Comparison of ENCODE assay signal across 23 mouse cellular contexts in genomic region chr2:18842527-18842926, GRCm38 (mm10).
DNase-seq lines count a peak whose midpoint lies in the region; ATAC-seq lines count a peak whose summit lies in the region.
"Had no signal": no experiment of that assay in that cellular context is flagged by ENCODE, and none has a peak within 500 bp of the region (broad histone marks: within the 10 kb centered on the region; RNA-seq: fewer than 3 reads in every experiment).

No protein-coding gene starts in this region.

- 73% methylated on average over 6 of the region's 6 CpGs for WGBS in embryonic facial prominence, embryonic 11.5 days
- 56% methylated on average over 6 of the region's 6 CpGs for WGBS in limb, embryonic 11.5 days
- WGBS in midbrain, embryonic 10.5 days: 90% methylated on average over 6 of the region's 6 CpGs
- 96% methylated on average over 6 of the region's 6 CpGs for WGBS in midbrain, embryonic 16.5 days

- no peaks in the 10 kb centered on the region for H3K36me3 ChIP-seq in embryonic facial prominence, embryonic 11.5 days (replicated peaks; ENCODE audit: control insufficient read depth, insufficient read depth, low read depth, low read length)
- H3K36me3 ChIP-seq in limb, embryonic 11.5 days (ENCODE audit: control insufficient read depth, insufficient read depth, low read length): no peaks in the 10 kb centered on the region
- peaks cover 4% of the 10 kb centered on the region; the same call in 1 of the 2 replicates for H3K36me3 ChIP-seq in midbrain, embryonic 10.5 days
- H3K36me3 ChIP-seq in midbrain, embryonic 16.5 days (ENCODE audit: control insufficient read depth, insufficient read depth, low read length): peaks cover 7% of the 10 kb centered on the region; the same call in 1 of the 2 replicates
- H3K36me3 ChIP-seq: embryonic facial prominence, embryonic 12.5 days had no signal

- H3K4me3 ChIP-seq in embryonic facial prominence, embryonic 11.5 days (ENCODE audit: low read depth, low read length): no peak overlapping the region
- no peak overlapping the region for H3K4me3 ChIP-seq in limb, embryonic 11.5 days (ENCODE audit: low read depth, low read length)
- H3K4me3 ChIP-seq in midbrain, embryonic 10.5 days: no peak overlapping the region
- H3K4me3 ChIP-seq in midbrain, embryonic 16.5 days (ENCODE audit: low read depth, low read length): no peak overlapping the region
- H3K4me3 ChIP-seq: embryonic facial prominence, embryonic 12.5 days; embryonic facial prominence, embryonic 15.5 days; erythroblast, embryonic 14.5 days; forebrain, embryonic 10.5 days; forebrain, embryonic 12.5 days had no signal

- no peaks in the 10 kb centered on the region for H3K9me3 ChIP-seq in embryonic facial prominence, embryonic 11.5 days (replicated peaks; ENCODE audit: control insufficient read depth, low read length)
- H3K9me3 ChIP-seq in limb, embryonic 11.5 days (ENCODE audit: control insufficient read depth, low read length): no peaks in the 10 kb centered on the region
- H3K9me3 ChIP-seq in midbrain, embryonic 10.5 days (replicated peaks): no peaks in the 10 kb centered on the region
- H3K9me3 ChIP-seq in midbrain, embryonic 16.5 days (replicated peaks; ENCODE audit: control insufficient read depth, low read length, poor library complexity, severe bottlenecking): no peaks in the 10 kb centered on the region
- H3K9me3 ChIP-seq: embryonic facial prominence, embryonic 12.5 days; embryonic facial prominence, embryonic 15.5 days; forebrain, embryonic 10.5 days; forebrain, embryonic 12.5 days had no signal

- ATAC-seq in embryonic facial prominence, embryonic 11.5 days (replicated peaks; ENCODE audit: insufficient number of reproducible peaks, low FRiP score, low TSS enrichment, low read depth): no peak; the same call in 1 of the 2 replicates
- no peak for ATAC-seq in limb, embryonic 11.5 days (ENCODE audit: insufficient number of reproducible peaks, low FRiP score, low TSS enrichment, low read depth)
- ATAC-seq in midbrain, embryonic 16.5 days: no peak
- ATAC-seq: activated CD4-positive, CD25-positive, alpha-beta regulatory T cell, adult 4 months; forebrain, embryonic 14.5 days; forebrain, embryonic 16.5 days; Patski had no signal

- H3K4me2 ChIP-seq in embryonic facial prominence, embryonic 11.5 days (ENCODE audit: low read depth, low read length): no peak overlapping the region
- H3K4me2 ChIP-seq in limb, embryonic 11.5 days (ENCODE audit: low read depth, severe bottlenecking): no peak overlapping the region
- H3K4me2 ChIP-seq in midbrain, embryonic 16.5 days (ENCODE audit: low read length): no peak overlapping the region
- H3K4me2 ChIP-seq: embryonic facial prominence, embryonic 12.5 days; embryonic facial prominence, embryonic 15.5 days; forebrain, embryonic 12.5 days had no signal

- H3K27me3 ChIP-seq in embryonic facial prominence, embryonic 11.5 days (ENCODE audit: control insufficient read depth, insufficient read depth, low read length): no peaks in the 10 kb centered on the region
- no peaks in the 10 kb centered on the region for H3K27me3 ChIP-seq in limb, embryonic 11.5 days (ENCODE audit: control insufficient read depth, insufficient read depth, low read length)
- H3K27me3 ChIP-seq in midbrain, embryonic 10.5 days (ENCODE audit: low read depth, poor library complexity, severe bottlenecking): no peaks in the 10 kb centered on the region
- H3K27me3 ChIP-seq in midbrain, embryonic 16.5 days (ENCODE audit: control insufficient read depth, insufficient read depth, low read depth, low read length): no peaks in the 10 kb centered on the region
- H3K27me3 ChIP-seq: embryonic facial prominence, embryonic 12.5 days; embryonic facial prominence, embryonic 15.5 days; forebrain, embryonic 12.5 days; Patski had no signal

- H3K4me1 ChIP-seq in embryonic facial prominence, embryonic 11.5 days (ENCODE audit: control insufficient read depth, insufficient read depth, low read length): no peaks in the 10 kb centered on the region
- H3K4me1 ChIP-seq in limb, embryonic 11.5 days (ENCODE audit: control insufficient read depth, insufficient read depth, low read length): 0 out of 2 replicates have a peak, but pooled peaks cover 2% of the 10 kb centered on the region
- no peaks in the 10 kb centered on the region for H3K4me1 ChIP-seq in midbrain, embryonic 10.5 days
- H3K4me1 ChIP-seq in midbrain, embryonic 16.5 days (ENCODE audit: control insufficient read depth, insufficient read depth, low read length): no peaks in the 10 kb centered on the region
- H3K4me1 ChIP-seq: embryonic facial prominence, embryonic 15.5 days; forebrain, embryonic 10.5 days; forebrain, embryonic 12.5 days had no signal

- H3K27ac ChIP-seq in embryonic facial prominence, embryonic 11.5 days (replicated peaks; ENCODE audit: low read depth, low read length): no peak overlapping the region
- no peak overlapping the region for H3K27ac ChIP-seq in limb, embryonic 11.5 days (replicated peaks; ENCODE audit: low read depth, low read length)
- H3K27ac ChIP-seq in midbrain, embryonic 10.5 days (replicated peaks): no peak overlapping the region
- no peak overlapping the region for H3K27ac ChIP-seq in midbrain, embryonic 16.5 days (ENCODE audit: low read length)
- H3K27ac ChIP-seq: embryonic facial prominence, embryonic 12.5 days; embryonic facial prominence, embryonic 15.5 days; forebrain, embryonic 10.5 days; forebrain, embryonic 12.5 days had no signal

- no peak overlapping the region for H3K9ac ChIP-seq in embryonic facial prominence, embryonic 11.5 days (replicated peaks; ENCODE audit: low read length)
- no peak overlapping the region for H3K9ac ChIP-seq in limb, embryonic 11.5 days (ENCODE audit: low read length)
- H3K9ac ChIP-seq in midbrain, embryonic 16.5 days (ENCODE audit: low read depth, low read length): no peak overlapping the region
- H3K9ac ChIP-seq: embryonic facial prominence, embryonic 12.5 days; embryonic facial prominence, embryonic 15.5 days; forebrain, embryonic 12.5 days had no signal

- peak; percentile 37 for DNase-seq in embryonic facial prominence, embryonic 11.5 days (ENCODE audit: low spot score)
- peak; percentile 71 for DNase-seq in forelimb bud, embryonic 11.5 days (ENCODE audit: low read depth, low spot score)
- peak; percentile 68 for DNase-seq in limb, embryonic 11.5 days (ENCODE audit: low spot score)
- no peak for DNase-seq in midbrain, embryonic 10.5 days (ENCODE audit: low spot score)
- DNase-seq in kidney, postnatal 25 days: no peak
- DNase-seq: adrenal gland, adult 8-10 months; adrenal gland, postnatal 14 days; adrenal gland, postnatal 36 days; cerebellum, adult 11-12 months; cerebellum, adult 2 months; cerebellum, adult 9-10 months; cerebellum, postnatal 10 days; cerebellum, postnatal 25 days had no signal

Comparison
In these comparisons a context has a peak if more than half of its experiments do, and no peak if none do; other contexts are left out.
1. DNase-seq: peak in embryonic facial prominence, embryonic 11.5 days (single experiment), forelimb bud, embryonic 11.5 days (single experiment) and limb, embryonic 11.5 days (single experiment); none in midbrain, embryonic 10.5 days (single experiment) and kidney, postnatal 25 days (0 of 2).